Mouse (Mus musculus) right cerebral cortex, adult 2 months (tissue): ENCODE measurements at regions not wholly inside any gene's neighbourhood (a gene's known extent, or its start where the extent isn't known, plus 50 kb on each side); places are given as distances from the start of the nearest gene placed in this dataset.

Experiments used
- DNase-seq, 2 experiments: peaks; one replicate each; pipeline ENCODE4 v3.0.0; 2021 to 2022; ENCODE audit warnings: low spot score in 2 of 2

- DNase-seq: peak; percentile 73 to 77
Measured at GRCm38 (mm10) chr11:84760622-84761196, 58.6 kb downstream of the Mrm1 start.

GRCm38 (mm10) chr11:84759478-84759986 lies 59.8 kb downstream of the Mrm1 start:
- peak; percentile 59 to 80 for DNase-seq

GRCm38 (mm10) chr11:84752007-84752406 lies 67.3 kb downstream of the Mrm1 start:
- no peak for DNase-seq

GRCm38 (mm10) chr11:84749490-84750349 lies 69.6 kb downstream of the Mrm1 start:
- no peak for DNase-seq

- no peak for DNase-seq
Measured at GRCm38 (mm10) chr11:84738769-84739589, 80.3 kb downstream of the Mrm1 start.

- DNase-seq: no peak
Measured at GRCm38 (mm10) chr11:84738128-84738527, 81.2 kb downstream of the Mrm1 start.

GRCm38 (mm10) chr11:84731890-84732289 lies 87.4 kb downstream of the Mrm1 start:
- no peak for DNase-seq

- DNase-seq: no peak
Measured at GRCm38 (mm10) chr11:84730218-84730617, 89.1 kb downstream of the Mrm1 start.

GRCm38 (mm10) chr11:84729189-84729588 lies 90.1 kb downstream of the Mrm1 start:
- DNase-seq: no peak

- DNase-seq: no peak
Measured at GRCm38 (mm10) chr11:84725936-84726613, 93.2 kb downstream of the Mrm1 start.

GRCm38 (mm10) chr11:84725177-84725792 lies 94.0 kb downstream of the Mrm1 start:
- no peak for DNase-seq

- DNase-seq: peak; percentile 33 to 42
Measured at GRCm38 (mm10) chr11:84724080-84724479, 95.2 kb downstream of the Mrm1 start.

- no peak for DNase-seq
Measured at GRCm38 (mm10) chr11:84722658-84723201, 96.6 kb downstream of the Mrm1 start.

- no peak for DNase-seq
Measured at GRCm38 (mm10) chr11:84721979-84722378, 97.3 kb downstream of the Mrm1 start.

GRCm38 (mm10) chr11:84721150-84721549 lies 98.2 kb downstream of the Mrm1 start:
- no peak for DNase-seq

- DNase-seq: no peak
Measured at GRCm38 (mm10) chr11:84719781-84720180, 99.5 kb downstream of the Mrm1 start.

- no peak for DNase-seq
Measured at GRCm38 (mm10) chr11:84712731-84713130, 106.6 kb downstream of the Mrm1 start.

- DNase-seq: no peak
Measured at GRCm38 (mm10) chr11:84711886-84712285, 107.4 kb downstream of the Mrm1 start.

GRCm38 (mm10) chr11:84708222-84708730 lies 111.0 kb downstream of the Mrm1 start:
- no peak for DNase-seq

- no peak for DNase-seq
Measured at GRCm38 (mm10) chr11:84707772-84708171, 111.5 kb downstream of the Mrm1 start.

GRCm38 (mm10) chr11:84706692-84707091 lies 112.6 kb downstream of the Mrm1 start:
- no peak for DNase-seq
